Mouse (Mus musculus) activated CD4-positive, CD25-positive, alpha-beta regulatory T cell, adult 4 months (primary cell): ENCODE measurements around the gene Slc6a9. TPM values are rescaled to one million over a fixed set of nuclear protein-coding genes. Genes with fewer than 3 reads are reported as not detected.

ENCODE experiments used
- ATAC-seq: one replicate; pipeline ENCODE4 v1.8.0; 2017
- polyA plus RNA-seq, 2 experiments: library from polyadenylated mRNA; unstranded; fragments of 100-300 nt; shearing (Covaris generic); gene quantifications; one replicate each; pipeline ENCODE4 v1.2.1; 2017

Slc6a9 gene
- polyA plus RNA-seq, 2 experiments from 2014 or later, result 0.51 TPM; not detected in 1

DNA sequence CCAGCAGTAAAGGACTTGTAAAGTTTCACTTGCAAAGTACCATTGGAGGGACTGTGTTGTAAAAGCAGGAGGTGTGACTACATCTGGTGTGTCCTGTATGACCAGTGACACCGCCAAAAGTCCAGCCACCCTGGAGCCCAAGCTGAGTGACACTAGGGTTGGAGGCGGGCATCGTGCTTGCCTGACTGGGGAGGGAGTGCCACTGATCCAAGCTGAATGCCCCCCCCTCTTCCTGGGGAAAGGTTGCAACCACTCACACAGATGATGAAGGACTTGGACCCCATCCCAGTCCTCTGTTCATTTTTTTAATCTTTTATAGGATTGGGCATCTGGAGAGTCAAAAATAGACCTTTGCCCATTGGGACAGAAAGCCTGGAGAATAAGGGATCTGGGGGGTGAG lies 7.3 kb downstream of the Slc6a9 start:
- no peak for ATAC-seq

DNA sequence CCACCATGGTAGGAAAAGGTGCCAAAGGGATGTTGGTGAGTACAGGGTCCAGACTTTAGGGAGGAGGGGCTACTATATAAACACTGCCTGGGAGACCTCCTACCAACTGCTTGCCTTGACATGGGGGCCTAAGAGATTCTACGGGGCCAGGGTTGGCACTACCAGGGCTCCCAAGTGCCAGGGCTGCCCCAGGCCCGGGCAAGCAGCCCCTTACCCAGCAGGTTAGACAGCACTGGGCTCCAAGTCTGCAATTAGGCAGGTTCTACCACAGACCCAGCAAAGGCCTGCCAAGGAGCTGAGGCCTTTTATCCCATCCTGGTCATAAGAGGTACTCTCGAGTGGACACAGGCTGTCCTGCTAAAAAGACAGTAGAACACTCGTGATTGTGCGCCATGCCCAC lies 8.8 kb downstream of the Slc6a9 start:
- ATAC-seq, result no peak

DNA sequence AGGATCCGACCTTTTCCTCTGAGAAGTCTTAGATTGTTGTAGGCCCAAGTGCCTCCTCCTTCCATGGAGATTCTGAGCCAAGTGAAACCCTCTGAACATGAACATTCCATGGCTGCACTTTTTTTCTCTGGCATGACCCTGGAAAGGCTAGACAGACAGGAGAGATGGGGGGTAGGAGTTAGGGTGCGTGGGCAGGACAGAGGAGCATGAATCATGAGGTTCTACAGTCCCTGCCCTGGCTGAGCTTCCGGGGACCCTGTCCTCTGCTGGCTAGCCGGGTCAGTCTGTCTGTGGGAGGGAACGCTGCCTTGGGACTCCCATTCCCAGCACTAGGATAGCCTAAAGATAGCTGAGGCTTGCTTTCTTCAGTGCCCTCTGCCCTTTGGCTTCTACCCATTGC lies 10.2 kb downstream of the Slc6a9 start:
- ATAC-seq, result no peak

DNA sequence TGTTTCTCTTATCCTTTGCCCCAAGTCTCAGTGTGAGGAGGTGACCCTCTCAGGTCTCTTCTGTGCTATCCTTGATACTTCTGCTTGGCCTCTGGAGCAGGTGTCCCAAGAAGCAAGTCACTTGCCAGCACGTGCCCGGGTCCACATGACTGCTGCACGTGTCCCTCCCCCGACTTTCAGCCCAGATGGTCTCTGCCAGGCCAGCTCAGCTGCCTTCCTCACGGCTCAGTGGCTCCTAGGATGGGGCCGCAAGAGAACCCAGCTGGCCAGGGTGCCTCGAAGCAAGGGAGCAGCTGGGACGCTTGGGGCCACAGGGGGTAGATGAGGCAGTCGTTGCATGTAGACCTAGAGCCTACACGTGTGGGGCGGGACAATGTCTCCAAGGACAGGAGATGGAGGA lies 11.0 kb downstream of the Slc6a9 start:
- no peak for ATAC-seq

DNA sequence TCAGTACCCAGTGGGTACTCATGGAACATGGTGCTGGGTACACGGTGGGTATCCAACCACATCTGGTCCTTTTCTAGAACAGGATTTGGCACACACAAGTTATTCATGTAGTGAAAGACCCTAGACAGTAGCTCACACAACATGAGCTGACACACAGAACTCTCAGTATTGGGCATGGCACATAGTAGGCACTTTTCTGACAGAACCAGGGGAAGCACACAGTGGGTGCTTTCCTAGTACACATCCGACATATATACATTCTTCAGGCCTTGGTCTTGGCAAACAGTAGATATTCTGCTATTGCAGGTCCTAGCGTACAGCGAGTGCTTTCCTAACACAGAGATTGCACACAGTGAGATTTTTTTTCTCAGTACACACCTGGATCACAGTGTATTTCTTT lies 12.0 kb downstream of the Slc6a9 start:
- ATAC-seq, result no peak

DNA sequence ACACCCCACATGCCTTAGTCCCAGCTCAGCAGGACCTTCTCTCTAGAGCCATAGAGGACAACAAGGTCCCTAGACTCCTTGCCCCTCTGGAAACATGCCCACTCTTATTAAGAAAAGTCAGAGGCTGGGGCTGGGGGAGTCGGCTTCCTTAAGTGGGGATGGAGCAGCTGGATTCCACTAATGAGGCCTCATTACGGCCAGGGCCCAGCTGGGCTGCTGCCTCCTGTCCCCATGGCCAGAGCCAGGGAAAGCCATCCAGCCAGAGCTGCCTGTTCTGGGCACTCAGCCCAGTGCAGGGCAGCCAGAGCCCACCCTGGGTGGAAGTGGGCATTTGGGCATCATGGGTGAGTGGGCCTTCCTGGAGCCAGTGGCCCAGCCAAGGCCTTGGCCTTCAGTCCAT lies 12.7 kb downstream of the Slc6a9 start:
- no peak for ATAC-seq

DNA sequence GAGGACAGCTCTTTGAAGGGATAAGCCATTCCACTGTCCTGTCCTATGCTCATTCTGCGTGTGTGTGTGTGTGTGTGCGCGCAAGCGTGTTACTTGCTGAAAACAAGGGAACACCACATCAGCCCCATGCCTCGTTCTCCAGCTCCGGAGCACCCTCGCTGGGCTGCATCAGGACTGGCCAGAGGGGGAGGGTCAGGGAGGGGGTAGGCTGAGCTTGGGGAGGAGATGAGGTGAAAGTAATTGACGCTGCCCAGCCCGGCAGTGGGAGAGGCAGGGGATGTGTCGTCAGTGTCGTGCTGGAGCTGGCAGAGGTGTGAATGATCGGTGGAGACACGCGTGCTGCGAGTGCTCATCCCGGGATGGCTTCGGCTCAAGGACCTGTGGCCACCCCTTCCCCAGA lies 14.8 kb downstream of the Slc6a9 start:
- no peak for ATAC-seq

DNA sequence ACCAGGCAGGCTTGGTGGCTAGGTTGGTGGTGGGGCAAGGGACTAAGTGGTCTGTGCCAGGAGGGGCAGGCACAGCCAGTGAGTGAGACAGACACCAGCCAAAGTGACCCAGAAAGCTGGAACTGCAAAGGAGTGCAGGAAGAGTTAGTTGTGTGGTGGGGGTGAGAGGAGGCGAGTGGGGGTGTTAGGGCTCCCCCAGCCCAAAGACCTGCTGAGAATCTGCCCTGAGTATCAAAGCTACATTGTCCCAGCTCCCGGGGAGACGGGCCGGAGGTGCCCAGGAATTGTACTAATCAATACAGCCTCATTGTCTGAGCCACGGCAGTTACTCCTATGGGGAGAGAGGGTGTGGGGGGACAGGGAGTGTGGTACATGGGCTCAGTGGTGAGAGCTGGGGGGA lies 15.2 kb downstream of the Slc6a9 start:
- ATAC-seq, result no peak

DNA sequence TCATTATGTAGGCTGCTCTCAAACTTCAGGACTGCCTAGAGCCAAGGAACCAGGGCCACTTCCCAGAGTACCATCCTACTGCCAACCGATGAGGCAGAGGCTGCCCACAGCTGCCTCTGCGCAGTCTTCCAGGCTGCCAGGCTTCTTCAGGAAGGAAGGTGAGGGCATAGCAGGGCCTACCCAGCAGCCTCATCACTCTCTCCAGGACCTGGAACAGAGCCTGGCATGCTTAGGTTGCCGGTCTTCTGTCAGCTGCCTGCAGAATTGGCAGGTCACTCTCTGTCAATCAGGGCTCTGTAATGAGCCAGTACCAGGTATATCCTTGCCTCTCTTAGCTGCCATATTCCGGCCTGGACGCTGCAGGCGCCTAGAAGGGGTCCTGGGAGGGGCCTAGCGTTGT lies 15.9 kb downstream of the Slc6a9 start:
- no peak for ATAC-seq

DNA sequence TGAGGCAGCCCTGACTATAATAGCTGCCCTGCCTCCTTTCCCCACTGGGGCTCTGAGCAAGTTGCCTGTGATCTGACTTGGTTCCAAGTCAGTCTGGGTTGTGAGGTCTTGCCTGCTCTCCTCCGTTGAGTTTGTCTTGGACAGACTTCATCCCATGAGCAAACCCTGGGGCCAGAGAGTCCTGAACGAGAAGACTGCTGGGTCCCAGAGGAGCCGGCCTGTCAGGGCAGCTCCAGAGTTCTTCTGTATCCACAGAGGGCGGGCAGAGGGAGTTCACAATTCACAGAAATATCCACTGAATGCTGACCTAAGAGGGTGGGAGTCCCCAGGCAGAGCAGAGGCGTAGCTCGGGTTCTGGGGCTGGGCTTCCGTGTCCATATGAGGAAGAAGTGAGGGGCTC lies 16.6 kb downstream of the Slc6a9 start:
- ATAC-seq, result no peak

DNA sequence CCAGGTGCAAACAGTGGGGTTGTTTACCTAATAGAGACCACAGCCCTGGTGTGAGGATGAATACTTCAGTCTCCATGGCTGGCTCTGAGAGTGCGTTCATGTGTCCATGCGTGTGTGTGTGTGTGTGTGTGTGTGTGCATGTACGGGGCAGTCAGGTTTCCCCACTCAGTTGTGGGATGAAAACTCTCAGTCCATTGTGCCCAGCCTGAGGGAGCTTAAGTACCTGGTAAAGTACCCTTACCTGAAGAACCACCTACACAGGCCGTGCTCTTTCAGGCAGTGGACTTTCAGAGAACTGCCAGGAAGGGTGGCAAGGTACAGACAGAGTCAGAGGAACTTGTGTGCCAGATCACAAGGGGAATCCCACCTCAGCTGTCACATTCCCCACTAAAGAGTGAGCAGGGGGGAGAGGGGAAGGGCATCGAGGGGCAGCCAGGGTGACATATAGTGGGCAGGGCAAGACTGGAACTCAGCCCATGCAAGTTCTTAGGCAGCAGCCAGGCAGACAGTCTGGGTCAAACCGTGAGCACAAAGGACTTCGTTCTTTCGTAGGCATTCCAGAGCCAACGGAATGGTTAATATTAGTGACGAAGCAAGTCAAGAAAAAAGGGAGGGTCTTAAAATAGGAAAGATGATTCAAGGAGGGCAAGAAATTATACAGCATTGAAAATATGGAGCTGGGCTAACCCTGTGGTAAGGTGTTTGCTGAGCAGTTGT lies 18.0 kb downstream of the Slc6a9 start:
- ATAC-seq, result no peak

DNA sequence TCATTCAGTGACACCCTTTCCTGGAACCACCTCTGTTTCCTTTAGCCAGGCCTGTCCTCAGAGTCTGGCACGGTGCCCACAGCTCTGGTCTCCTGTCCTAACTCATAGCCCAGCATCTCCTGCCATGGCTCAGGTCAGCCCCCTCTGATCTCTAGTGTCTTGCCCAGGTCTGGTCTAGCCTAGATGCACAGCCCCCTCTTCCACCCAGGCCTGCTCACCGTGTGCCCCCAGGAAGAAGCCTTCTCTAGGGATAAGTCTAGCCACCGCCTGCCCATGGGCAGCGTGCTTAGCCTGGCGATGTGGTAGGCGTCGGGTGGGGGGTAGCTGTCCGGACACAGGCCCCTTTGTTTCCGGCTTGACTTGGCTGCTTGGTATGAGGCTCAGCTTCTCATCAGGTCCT lies 20.8 kb downstream of the Slc6a9 start:
- no peak for ATAC-seq

DNA sequence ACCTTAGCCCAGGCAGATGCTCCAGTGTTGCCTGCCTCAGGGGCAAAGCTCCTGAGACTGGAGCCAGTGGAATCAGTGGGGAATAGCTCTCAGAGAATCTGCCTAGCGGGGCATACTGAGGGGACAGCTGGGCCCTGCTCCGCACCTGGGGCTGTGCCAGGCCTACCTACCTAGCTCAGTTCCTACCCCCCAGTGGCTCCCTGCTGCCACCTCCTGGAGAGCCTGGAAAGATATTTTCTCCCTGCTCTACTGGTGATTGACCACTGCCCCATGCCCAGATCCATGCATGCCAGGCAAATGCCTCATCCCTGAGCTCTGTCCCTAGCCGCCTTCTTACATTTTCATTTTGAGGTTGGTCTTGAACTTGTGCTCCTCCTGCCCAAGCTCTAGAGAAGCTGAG lies 24.5 kb downstream of the Slc6a9 start:
- no peak for ATAC-seq

DNA sequence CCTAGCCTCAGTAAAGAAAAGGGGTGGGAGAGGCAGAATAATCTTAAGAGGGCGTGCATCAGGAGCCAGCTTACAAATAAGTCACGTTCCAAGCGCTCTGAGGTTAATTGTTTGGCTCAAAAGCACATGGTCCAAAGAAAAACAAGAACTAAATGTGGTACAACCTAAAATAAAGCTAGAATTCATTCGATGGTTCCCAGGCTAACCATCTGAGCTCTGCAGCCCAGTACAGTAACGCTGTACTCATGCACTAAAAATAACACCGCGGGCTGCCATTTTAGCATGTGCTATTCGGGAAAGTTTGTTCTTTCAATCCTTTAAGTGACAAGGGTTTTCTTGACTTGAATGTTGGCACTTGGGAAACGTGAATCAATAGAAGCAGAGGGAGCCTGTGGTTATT lies 26.3 kb downstream of the Slc6a9 start:
- no peak for ATAC-seq

DNA sequence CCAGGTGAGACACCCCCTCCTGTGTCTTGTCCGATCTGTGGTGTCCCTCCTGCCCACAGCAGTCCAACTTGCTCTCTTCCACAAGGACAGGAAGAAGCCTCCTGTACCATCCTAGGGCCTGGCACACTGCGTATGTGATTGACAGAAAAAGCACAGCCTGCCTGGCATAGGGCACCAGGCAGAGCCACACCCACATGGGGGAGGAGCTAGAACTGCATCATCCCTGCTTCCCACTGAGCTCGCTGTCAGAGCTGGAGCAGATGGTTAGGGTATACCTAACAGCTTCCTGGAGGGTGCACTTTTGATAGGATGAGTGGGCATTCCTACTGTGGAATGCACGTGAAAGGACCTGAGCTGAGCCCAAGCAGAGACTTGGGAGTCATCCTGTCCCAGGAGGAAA lies 28.5 kb downstream of the Slc6a9 start:
- no peak for ATAC-seq

DNA sequence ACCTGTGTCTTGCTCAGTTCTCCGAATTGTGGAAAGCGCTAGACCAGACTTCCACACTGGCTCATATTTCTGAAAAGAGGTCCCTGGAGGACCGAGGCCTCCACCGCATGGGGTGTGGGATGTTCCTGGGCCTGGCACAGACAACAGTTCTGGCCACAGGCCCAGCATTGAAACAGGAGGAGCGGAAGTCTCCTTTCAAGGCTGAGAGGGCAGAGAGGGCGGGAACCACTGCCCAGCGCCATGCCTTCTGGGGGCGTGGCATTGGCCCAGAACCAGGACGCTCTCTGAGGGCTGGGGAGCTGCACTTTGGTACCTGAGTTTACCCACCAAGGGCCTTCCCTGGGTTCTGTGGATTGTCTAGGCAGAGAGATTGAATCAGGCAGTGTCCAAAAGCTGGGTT lies 31.8 kb downstream of the Slc6a9 start:
- no peak for ATAC-seq

DNA sequence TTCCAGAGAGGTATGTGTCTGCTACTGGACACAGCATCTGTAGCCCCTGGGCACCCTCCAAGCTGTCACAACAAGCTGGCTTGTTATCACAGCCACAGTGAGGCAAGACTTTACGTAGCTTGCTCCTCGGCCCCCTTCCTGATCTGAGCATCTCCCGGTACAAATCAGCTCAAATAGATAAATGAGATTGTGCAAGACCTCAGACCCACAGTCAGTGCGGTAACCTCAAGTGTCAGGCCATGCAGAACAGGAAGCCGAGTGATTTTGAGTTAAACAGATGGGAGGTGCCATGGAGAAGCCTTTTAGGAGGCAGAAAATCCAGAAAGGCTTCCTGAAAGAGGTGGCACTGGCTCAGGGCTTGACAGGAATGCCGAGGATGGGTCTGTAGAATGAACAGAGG lies 32.7 kb downstream of the Slc6a9 start:
- no peak for ATAC-seq

DNA sequence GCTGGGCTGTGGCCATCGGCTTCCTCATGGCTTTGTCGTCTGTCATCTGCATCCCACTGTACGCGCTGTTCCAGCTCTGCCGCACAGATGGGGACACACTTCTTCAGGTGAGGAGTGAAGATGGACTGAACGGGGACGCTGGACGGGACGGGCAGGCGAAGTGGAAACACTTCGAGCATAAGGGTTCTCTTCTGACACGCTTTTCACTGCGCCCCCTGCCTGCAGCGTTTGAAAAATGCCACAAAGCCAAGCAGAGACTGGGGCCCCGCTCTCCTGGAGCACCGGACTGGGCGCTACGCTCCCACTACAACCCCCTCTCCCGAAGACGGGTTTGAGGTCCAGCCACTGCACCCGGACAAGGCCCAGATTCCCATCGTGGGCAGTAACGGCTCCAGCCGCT lies 33.5 kb downstream of the Slc6a9 start:
- no peak for ATAC-seq

DNA sequence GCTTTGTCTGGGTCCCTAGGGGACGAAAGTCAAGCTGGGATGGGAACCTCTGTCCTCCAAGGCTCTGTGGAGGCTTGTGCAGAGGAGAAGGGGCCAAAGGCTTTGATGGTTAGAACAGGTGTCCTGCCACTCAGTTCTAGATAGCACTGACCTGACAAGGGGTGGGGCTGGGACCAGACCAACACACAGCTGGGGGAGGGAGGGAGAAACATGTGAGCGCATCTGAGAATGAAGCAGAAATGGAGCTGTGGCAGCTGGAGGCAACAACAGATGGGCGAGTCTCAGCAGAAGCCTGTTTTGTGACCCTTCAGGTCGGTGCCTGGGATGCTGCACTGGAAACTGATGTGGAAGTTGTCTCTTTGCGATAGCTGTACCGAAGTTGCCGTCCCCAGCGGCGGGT lies 35.0 kb downstream of the Slc6a9 start:
- ATAC-seq, result no peak

DNA sequence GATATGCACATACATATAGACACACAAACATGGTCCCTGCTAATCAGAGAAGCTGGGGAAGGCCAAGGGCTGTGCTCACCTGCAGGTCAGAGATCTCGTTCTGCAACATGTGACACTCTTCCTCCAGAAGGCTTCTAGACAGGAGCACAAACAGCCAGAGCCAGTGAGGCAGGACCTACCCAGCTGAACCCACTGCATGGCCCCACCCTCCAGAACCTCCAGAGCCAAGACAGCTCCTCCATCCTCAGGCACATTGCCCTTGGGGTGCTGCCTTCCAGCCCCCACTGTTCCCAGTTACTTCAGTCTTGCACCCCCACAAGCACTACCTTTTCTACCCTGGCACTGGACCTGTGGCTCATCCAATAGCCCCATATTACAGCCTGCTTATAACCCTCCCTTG lies 36.1 kb downstream of the Slc6a9 start:
- ATAC-seq, result no peak

DNA sequence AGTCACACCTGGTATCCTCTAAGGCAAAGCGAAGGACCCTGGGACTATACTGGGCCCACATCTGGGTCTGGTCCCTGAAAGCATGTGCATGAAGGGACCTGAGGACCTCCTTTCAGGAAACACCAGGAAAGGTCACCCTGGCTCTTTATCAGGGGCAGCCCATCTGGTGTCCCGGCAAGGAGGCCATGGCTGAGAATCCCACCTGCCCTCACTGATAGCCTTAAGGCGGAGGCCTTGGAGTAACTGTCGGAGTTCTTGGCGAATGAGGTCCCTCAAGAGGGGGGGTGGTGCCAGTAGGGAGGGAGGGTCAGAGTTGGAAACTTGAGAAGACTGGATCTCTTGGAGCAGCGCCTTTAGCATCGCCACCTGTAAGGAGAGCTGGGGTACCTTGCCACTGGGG lies 37.5 kb downstream of the Slc6a9 start:
- ATAC-seq, result no peak

DNA sequence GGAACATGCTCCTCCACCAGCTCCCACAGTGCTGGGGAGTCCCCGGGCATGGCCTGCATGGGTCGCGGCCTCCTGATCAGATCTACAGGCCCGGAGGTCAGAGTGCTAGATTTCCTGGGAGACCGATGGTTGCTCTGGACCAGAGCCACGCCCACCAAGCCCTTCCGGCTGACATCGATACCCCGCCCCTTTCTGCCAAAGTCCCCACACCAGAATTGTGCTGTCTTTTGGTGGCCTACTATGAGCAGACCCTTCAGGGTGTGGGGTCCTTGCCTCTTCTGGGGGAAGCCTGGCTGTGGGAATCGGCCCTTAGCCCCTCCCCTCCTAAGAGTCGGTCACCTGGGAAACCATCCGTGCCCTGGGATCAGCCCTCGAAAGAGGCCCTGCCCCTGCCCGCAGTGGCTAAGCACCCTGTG lies 38.2 kb downstream of the Slc6a9 start, which contains the start of gene Ccdc24:
TSS of gene Ccdc24 (minus strand) at position 87 of the 416 bp plus-strand sequence.
- no peak for ATAC-seq

DNA sequence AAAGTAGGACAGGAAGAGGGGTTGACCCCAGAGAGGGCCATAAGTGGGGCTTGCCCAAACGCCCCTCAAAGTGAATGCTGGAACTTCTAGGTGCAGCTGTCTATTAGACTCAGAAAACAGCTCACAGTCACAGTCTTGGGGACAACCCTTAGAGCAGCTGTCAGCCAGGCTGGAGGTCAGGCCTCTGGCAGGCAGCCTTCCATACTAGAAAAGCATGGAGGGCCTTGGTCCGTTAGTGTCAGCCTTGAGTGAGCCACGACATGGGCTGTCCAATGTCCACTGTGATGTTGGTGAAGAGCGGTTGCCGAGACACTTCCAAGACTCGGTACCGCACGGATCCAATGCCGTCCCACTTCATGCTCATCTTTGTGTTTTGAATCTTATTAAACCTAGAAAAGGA lies 39.3 kb downstream of the Slc6a9 start:
- no peak for ATAC-seq

DNA sequence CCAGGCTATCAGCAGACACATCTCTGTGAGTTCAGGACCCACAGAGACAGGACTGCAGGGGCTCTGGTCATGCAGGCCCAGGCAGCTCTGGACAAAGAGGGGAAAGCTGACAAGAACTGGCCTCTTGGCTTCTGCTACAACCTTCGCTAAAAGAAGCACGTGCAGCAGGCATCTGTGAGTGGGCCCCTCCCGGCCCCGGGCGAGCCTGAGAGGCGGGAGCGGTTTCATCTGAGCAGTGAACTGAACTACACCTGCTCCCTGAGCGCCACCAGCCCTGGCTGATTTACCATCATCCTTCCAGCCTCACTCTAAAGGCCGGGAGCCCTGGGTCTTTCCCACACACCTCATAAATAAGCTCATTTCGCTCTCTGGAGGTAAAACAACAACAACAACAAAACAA lies 44.0 kb downstream of the Slc6a9 start:
- ATAC-seq, result no peak

DNA sequence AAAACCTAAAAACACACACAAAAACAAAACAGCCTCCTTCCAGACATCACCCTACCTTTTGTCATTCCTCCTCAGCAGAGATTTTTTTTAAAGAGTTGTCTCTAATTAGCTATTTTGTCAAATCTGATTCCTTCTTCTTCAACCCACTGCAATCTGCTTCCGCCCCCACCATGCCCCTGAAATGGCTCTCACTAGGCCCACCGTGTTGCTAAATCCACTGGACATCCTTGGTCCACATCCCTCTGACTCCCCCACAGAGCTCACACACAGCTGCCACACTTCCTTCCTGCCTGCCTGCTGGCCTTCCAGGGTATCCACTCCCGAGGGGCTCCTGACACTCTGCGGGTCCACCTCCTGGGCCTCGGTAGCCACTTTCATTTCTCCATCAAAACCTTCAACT lies 44.4 kb downstream of the Slc6a9 start:
- no peak for ATAC-seq
